Mouse (Mus musculus) intestine, embryonic 15.5 days (tissue): ENCODE measurements at regions not wholly inside any gene's neighbourhood (a gene's known extent, or its start where the extent isn't known, plus 50 kb on each side); places are given as distances from the start of the nearest gene placed in this dataset.

Source experiments
- ATAC-seq: fragments of 200-750 bp; cut with Nextera tagmentation; 2 replicates; pipeline ENCODE4 v1.8.0; 2017; ENCODE audit warnings: moderate TSS enrichment, moderate library complexity
- H3K27ac ChIP-seq: fragments of 300-500 bp; sonication (generic); 2 replicates; pipeline ENCODE4 v1.5.1; 2015; ENCODE audit warnings: mild to moderate bottlenecking, inconsistent platforms
- H3K27me3 ChIP-seq: fragments of 300-500 bp; sonication (generic); replicated peaks from 2 replicates; pipeline ENCODE4 v1.6.1; 2015; ENCODE audit warnings: inconsistent platforms
- H3K36me3 ChIP-seq: fragments of 300-500 bp; sonication (generic); 2 replicates; pipeline ENCODE4 v1.6.1; 2015; ENCODE audit warnings: inconsistent platforms
- H3K4me1 ChIP-seq: fragments of 300-500 bp; sonication (generic); replicated peaks from 2 replicates; pipeline ENCODE4 v1.6.1; 2015; ENCODE audit warnings: inconsistent platforms
- H3K4me2 ChIP-seq: fragments of 300-500 bp; sonication (generic); replicated peaks from 2 replicates; pipeline ENCODE4 v1.6.1; 2015; ENCODE audit warnings: mild to moderate bottlenecking, inconsistent platforms
- H3K4me3 ChIP-seq: fragments of 300-500 bp; sonication (generic); replicated peaks from 2 replicates; pipeline ENCODE4 v1.5.1; 2015; ENCODE audit warnings: inconsistent platforms
- H3K9ac ChIP-seq: fragments of 300-500 bp; sonication (generic); 2 replicates; pipeline ENCODE4 v1.6.1; 2015; ENCODE audit warnings: inconsistent platforms
- H3K9me3 ChIP-seq: fragments of 300-500 bp; sonication (generic); 2 replicates; pipeline ENCODE4 v1.6.1; 2016; ENCODE audit warnings: inconsistent platforms
- WGBS: fragments of 180-500 bp; shearing (Covaris S2); methylation state at CpG from one replicate; pipeline ENCODE4 v1.1.7; 2015; 5-methylcytosine and 5-hydroxymethylcytosine counted together

GRCm38 (mm10) chr12:110187246-110188135, 91.4 kb upstream of the Dio3 start:
- WGBS: 8% methylated on average over 49 of the region's 49 CpGs
- peaks cover 44% of the 10 kb centered on the region for H3K27me3 ChIP-seq
- no peaks in the 10 kb centered on the region for H3K36me3 ChIP-seq
- H3K4me1 ChIP-seq: peaks cover 15% of the 10 kb centered on the region
- H3K9ac ChIP-seq: no peak overlapping the region
- no peaks in the 10 kb centered on the region for H3K9me3 ChIP-seq
- no peak overlapping the region for H3K27ac ChIP-seq
- H3K4me3 ChIP-seq: peak overlapping the region; percentile 12; the same call in 1 of the 2 replicates
- peak overlapping the region; percentile 47 for H3K4me2 ChIP-seq
- ATAC-seq: no peak

GRCm38 (mm10) chr12:110188136-110188631, 90.7 kb upstream of the Dio3 start:
- H3K9ac ChIP-seq: no peak overlapping the region
- H3K4me3 ChIP-seq: peak overlapping the region; percentile 12; the same call in 1 of the 2 replicates
- peaks cover 15% of the 10 kb centered on the region for H3K4me1 ChIP-seq
- no peaks in the 10 kb centered on the region for H3K36me3 ChIP-seq
- H3K4me2 ChIP-seq: peak overlapping the region; percentile 47
- ATAC-seq: no peak
- WGBS: 15% methylated on average over 28 of the region's 29 CpGs
- H3K27ac ChIP-seq: no peak overlapping the region
- peaks cover 44% of the 10 kb centered on the region for H3K27me3 ChIP-seq
- H3K9me3 ChIP-seq: no peaks in the 10 kb centered on the region

- Histone ChIP-seq H3K4me1 (peaks cover 15% of the 10 kb centered on the region), H3K36me3 (no peaks in the 10 kb centered on the region), H3K27ac (no peak overlapping the region), H3K27me3 (peaks cover 44% of the 10 kb centered on the region), H3K9me3 (no peaks in the 10 kb centered on the region), H3K4me3 (peak overlapping the region; percentile 16), H3K9ac (no peak overlapping the region), H3K4me2 (peak overlapping the region; percentile 47)
- ATAC-seq: no peak
- 13% methylated on average over 39 of the region's 39 CpGs for WGBS
These were observed 90.1 kb upstream of the Dio3 start for GRCm38 (mm10) chr12:110188641-110189328.

- peaks cover 44% of the 10 kb centered on the region for H3K27me3 ChIP-seq
- 2% methylated on average over 19 of the region's 19 CpGs for WGBS
- H3K4me2 ChIP-seq: peak overlapping the region; percentile 47
- no peak overlapping the region for H3K27ac ChIP-seq
- peak overlapping the region; percentile 16 for H3K4me3 ChIP-seq
- no peaks in the 10 kb centered on the region for H3K9me3 ChIP-seq
- H3K9ac ChIP-seq: no peak overlapping the region
- ATAC-seq: no peak
- H3K4me1 ChIP-seq: peaks cover 15% of the 10 kb centered on the region
- no peaks in the 10 kb centered on the region for H3K36me3 ChIP-seq
These were observed 89.6 kb upstream of the Dio3 start for GRCm38 (mm10) chr12:110189329-110189642.

- Histone ChIP-seq H3K27me3 (peaks cover 26% of the 10 kb centered on the region), H3K4me3 (no peak overlapping the region), H3K4me2 (no peak overlapping the region), H3K36me3 (no peaks in the 10 kb centered on the region), H3K4me1 (peaks cover 15% of the 10 kb centered on the region), H3K27ac (no peak overlapping the region), H3K9ac (no peak overlapping the region), H3K9me3 (no peaks in the 10 kb centered on the region)
- no peak for ATAC-seq
- 87% methylated on average over 8 of the region's 8 CpGs for WGBS
These were observed 86.7 kb upstream of the Dio3 start for GRCm38 (mm10) chr12:110192186-110192585.

- Histone ChIP-seq H3K4me1 (no peaks in the 10 kb centered on the region), H3K4me3 (no peak overlapping the region), H3K27me3 (no peaks in the 10 kb centered on the region), H3K4me2 (no peak overlapping the region), H3K27ac (no peak overlapping the region), H3K9me3 (no peaks in the 10 kb centered on the region), H3K9ac (no peak overlapping the region), H3K36me3 (no peaks in the 10 kb centered on the region)
- ATAC-seq: no peak
- 87% methylated on average over 3 of the region's 3 CpGs for WGBS
These were observed 81.5 kb upstream of the Dio3 start for GRCm38 (mm10) chr12:110197366-110197765.

- Histone ChIP-seq H3K9ac (no peak overlapping the region), H3K9me3 (no peaks in the 10 kb centered on the region), H3K36me3 (no peaks in the 10 kb centered on the region), H3K4me1 (peaks cover 13% of the 10 kb centered on the region; the same call in 1 of the 2 replicates), H3K27me3 (no peaks in the 10 kb centered on the region), H3K4me2 (no peak overlapping the region), H3K27ac (no peak overlapping the region), H3K4me3 (no peak overlapping the region)
- no peak for ATAC-seq
- 87% methylated on average over 7 of the region's 7 CpGs for WGBS
These were observed 78.4 kb upstream of the Dio3 start for GRCm38 (mm10) chr12:110200471-110200870.

- no peak overlapping the region for H3K4me2 ChIP-seq
- ATAC-seq: no peak
- 70% methylated on average over 4 of the region's 4 CpGs for WGBS
These were observed 78.0 kb upstream of the Dio3 start for GRCm38 (mm10) chr12:110200887-110201286.

GRCm38 (mm10) chr12:110203271-110204014, 75.4 kb upstream of the Dio3 start:
- H3K27ac ChIP-seq: 0 out of 2 replicates have a peak overlapping the region, but pooled peaks have one; percentile 36
- no peak overlapping the region for H3K9ac ChIP-seq
- no peak overlapping the region for H3K4me3 ChIP-seq
- H3K4me2 ChIP-seq: peak overlapping the region; percentile 33; the same call in 1 of the 2 replicates
- H3K36me3 ChIP-seq: no peaks in the 10 kb centered on the region
- no peaks in the 10 kb centered on the region for H3K27me3 ChIP-seq
- peak; percentile 41 for ATAC-seq
- 54% methylated on average over 13 of the region's 13 CpGs for WGBS
- H3K9me3 ChIP-seq: no peaks in the 10 kb centered on the region
- peaks cover 28% of the 10 kb centered on the region for H3K4me1 ChIP-seq

More at GRCm38 (mm10) chr12:110200887-110201286, 78.0 kb upstream of the Dio3 start:
- H3K9me3 ChIP-seq: no peaks in the 10 kb centered on the region
- no peaks in the 10 kb centered on the region for H3K36me3 ChIP-seq
- no peak overlapping the region for H3K4me3 ChIP-seq
- no peak overlapping the region for H3K9ac ChIP-seq
- no peaks in the 10 kb centered on the region for H3K27me3 ChIP-seq
- H3K4me1 ChIP-seq: peaks cover 13% of the 10 kb centered on the region; the same call in 1 of the 2 replicates
- no peak overlapping the region for H3K27ac ChIP-seq

- Histone ChIP-seq H3K9me3 (no peaks in the 10 kb centered on the region), H3K27me3 (0 out of 2 replicates have a peak, but pooled peaks cover 4% of the 10 kb centered on the region), H3K36me3 (no peaks in the 10 kb centered on the region), H3K4me2 (peak overlapping the region; percentile 33), H3K4me1 (peaks cover 28% of the 10 kb centered on the region), H3K27ac (no peak overlapping the region), H3K4me3 (no peak overlapping the region), H3K9ac (no peak overlapping the region)
- ATAC-seq: peak; percentile 85
- 35% methylated on average over 6 of the region's 6 CpGs for WGBS
These were observed 74.5 kb upstream of the Dio3 start for GRCm38 (mm10) chr12:110204246-110204989.

- 25% methylated on average over 5 of the region's 5 CpGs for WGBS
- 0 out of 2 replicates have a peak, but pooled peaks cover 4% of the 10 kb centered on the region for H3K27me3 ChIP-seq
These were observed 72.6 kb upstream of the Dio3 start for GRCm38 (mm10) chr12:110206271-110206670.

More at GRCm38 (mm10) chr12:110206271-110206670, 72.6 kb upstream of the Dio3 start:
- no peak overlapping the region for H3K27ac ChIP-seq
- H3K4me1 ChIP-seq: peaks cover 28% of the 10 kb centered on the region
- H3K4me2 ChIP-seq: peak overlapping the region; percentile 24; the same call in 1 of the 2 replicates
- H3K9ac ChIP-seq: no peak overlapping the region
- H3K36me3 ChIP-seq: no peaks in the 10 kb centered on the region
- H3K9me3 ChIP-seq: no peaks in the 10 kb centered on the region
- ATAC-seq: no peak
- H3K4me3 ChIP-seq: no peak overlapping the region
